Mouse (Mus musculus): ENCODE results near the gene Tbpl2. TPM values are rescaled to one million over a fixed set of nuclear protein-coding genes. Genes with fewer than 3 reads are reported as not detected.

Tbpl2 gene
- polyA plus RNA-seq, 1 experiment from 2014 or later, result not detected

DNA sequence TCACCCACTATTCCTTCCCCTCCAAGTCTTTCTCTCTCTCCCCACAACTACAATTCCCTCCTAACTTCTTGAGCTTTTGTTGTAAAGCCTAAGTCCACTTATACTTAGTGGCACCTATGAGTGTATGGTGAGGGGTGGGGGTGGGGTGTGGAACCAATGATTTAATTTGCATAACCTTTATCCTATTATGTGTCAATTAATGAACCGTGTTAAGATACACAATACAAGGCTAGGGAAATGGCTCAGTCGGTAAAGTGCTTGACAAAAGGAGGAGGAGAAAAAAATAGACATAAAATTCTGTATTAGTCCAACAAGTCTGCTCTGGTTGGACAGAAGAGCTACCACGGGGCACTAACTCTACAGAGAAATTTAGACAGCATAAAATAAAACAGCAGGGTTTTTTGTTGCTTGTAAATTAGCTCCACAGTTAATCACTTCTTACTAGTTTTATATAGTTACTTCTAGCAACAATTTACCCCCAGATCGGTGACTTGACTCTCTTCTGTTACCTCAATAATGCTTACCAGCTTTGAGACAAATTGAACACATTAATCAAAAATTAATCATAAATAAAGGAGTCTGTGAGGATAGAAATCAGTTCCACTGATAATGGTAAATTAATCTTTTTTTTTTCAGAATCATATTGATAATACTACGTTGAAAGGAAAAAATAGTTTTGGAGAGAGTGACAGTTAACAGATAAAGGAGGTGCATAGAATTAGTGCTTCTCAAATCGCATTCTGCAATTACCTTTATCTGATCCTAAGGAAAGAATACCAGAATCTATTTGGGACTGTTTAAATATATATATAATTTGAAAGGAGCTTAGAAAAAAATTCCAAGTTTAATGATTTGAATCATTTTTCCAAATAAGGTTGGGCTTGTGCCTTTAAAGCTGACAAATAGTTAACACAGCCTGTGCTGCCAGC lies 48.6 kb downstream of the Tbpl2 start:
- H3K4me1 ChIP-seq (ENCODE audit: control insufficient read depth, insufficient read depth, low read length), result 0 out of 2 replicates have a peak, but pooled peaks cover 2% of the 10 kb centered on the region
- no peaks in the 10 kb centered on the region for H3K9me3 ChIP-seq (replicated peaks; ENCODE audit: control insufficient read depth, low read length)
- peak overlapping the region; percentile 46 for H3K4me3 ChIP-seq (replicated peaks; ENCODE audit: low read length)
- H3K27me3 ChIP-seq (ENCODE audit: control insufficient read depth, insufficient read depth, low read length), result no peaks in the 10 kb centered on the region
- ATAC-seq (ENCODE audit: insufficient read depth, low FRiP score), result no peak
- 53% methylated on average over 6 of the region's 6 CpGs for WGBS
- H3K27ac ChIP-seq (ENCODE audit: low read length), result no peak overlapping the region
- peak overlapping the region; percentile 45 for H3K9ac ChIP-seq (ENCODE audit: low read length)
- H3K4me2 ChIP-seq (ENCODE audit: low read depth, low read length), result peak overlapping the region; percentile 58
- H3K36me3 ChIP-seq (ENCODE audit: control insufficient read depth, insufficient read depth, low read length), result no peaks in the 10 kb centered on the region

- Histone ChIP-seq H3K9ac (ENCODE audit: low read length) (no peak overlapping the region), H3K4me2 (ENCODE audit: low read depth, low read length) (no peak overlapping the region), H3K36me3 (ENCODE audit: control insufficient read depth, insufficient read depth, low read length) (no peaks in the 10 kb centered on the region), H3K4me3 (replicated peaks; ENCODE audit: low read length) (no peak overlapping the region), H3K9me3 (replicated peaks; ENCODE audit: control insufficient read depth, low read length) (no peaks in the 10 kb centered on the region), H3K27me3 (ENCODE audit: control insufficient read depth, insufficient read depth, low read length) (no peaks in the 10 kb centered on the region), H3K4me1 (ENCODE audit: control insufficient read depth, insufficient read depth, low read length) (no peaks in the 10 kb centered on the region), H3K27ac (ENCODE audit: low read length) (no peak overlapping the region)
- WGBS, result 78% methylated on average over 1 of the region's 1 CpGs
- ATAC-seq (ENCODE audit: insufficient read depth, low FRiP score), result no peak
These were observed 53.5 kb downstream of the Tbpl2 start for GRCm38 (mm10) chr2:24042901-24043300.

DNA sequence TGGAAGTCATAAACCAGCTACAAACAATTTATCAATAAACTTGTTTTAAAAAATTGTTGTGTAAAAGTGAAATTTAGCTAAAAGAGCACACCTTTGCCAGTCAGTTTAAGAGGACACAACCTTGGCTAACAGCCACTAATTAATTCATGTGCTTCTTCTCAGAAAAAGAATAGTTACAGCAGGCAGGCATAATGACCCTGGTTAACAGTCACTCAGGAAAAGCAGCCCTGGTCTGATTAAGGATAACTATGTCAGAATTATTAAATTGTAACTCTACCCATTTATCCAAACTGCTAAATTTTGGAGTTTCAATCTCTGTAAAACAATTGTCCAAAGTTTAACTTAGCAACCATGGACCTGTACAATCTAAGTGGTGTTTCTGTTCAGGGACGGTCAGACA lies 55.9 kb downstream of the Tbpl2 start:
- Histone ChIP-seq H3K36me3 (ENCODE audit: control insufficient read depth, insufficient read depth, low read length) (no peaks in the 10 kb centered on the region), H3K27me3 (ENCODE audit: control insufficient read depth, insufficient read depth, low read length) (no peaks in the 10 kb centered on the region), H3K4me3 (replicated peaks; ENCODE audit: low read length) (no peak overlapping the region), H3K9ac (ENCODE audit: low read length) (no peak overlapping the region), H3K4me1 (ENCODE audit: control insufficient read depth, insufficient read depth, low read length) (no peaks in the 10 kb centered on the region), H3K9me3 (replicated peaks; ENCODE audit: control insufficient read depth, low read length) (no peaks in the 10 kb centered on the region), H3K27ac (ENCODE audit: low read length) (no peak overlapping the region), H3K4me2 (ENCODE audit: low read depth, low read length) (no peak overlapping the region)
- WGBS, result 79% methylated on average over 1 of the region's 1 CpGs
- ATAC-seq (ENCODE audit: insufficient read depth, low FRiP score), result no peak

Other genes with a start within 250 kb of the Tbpl2 start
- gene Hnmt, start 47.2 kb downstream of the Tbpl2 start, polyA plus RNA-seq (2015; fragmentation: Nextera tagmentation; extraction: Ambion mirVana), result 1.9 and 2.8 TPM in 2 replicates
- gene Il1f8, start 56.6 kb upstream of the Tbpl2 start, polyA plus RNA-seq (2015; fragmentation: Nextera tagmentation; extraction: Ambion mirVana), result 0.10 and 0.62 TPM in 2 replicates
- gene Il1f9, start 89.9 kb upstream of the Tbpl2 start, polyA plus RNA-seq (2015; fragmentation: Nextera tagmentation; extraction: Ambion mirVana), result 0.40 and 0.49 TPM in 2 replicates
- 0.28 and 0.97 TPM in 2 replicates for gene Il1f6, start 118.8 kb upstream of the Tbpl2 start, polyA plus RNA-seq (2015; fragmentation: Nextera tagmentation; extraction: Ambion mirVana)
- gene Il1f5, start 180.4 kb upstream of the Tbpl2 start, polyA plus RNA-seq (2015; fragmentation: Nextera tagmentation; extraction: Ambion mirVana), result 0.15 TPM in 1 of 2 replicates, not detected in the other
- not detected in 2 replicates for gene Il1f10, start 194.6 kb upstream of the Tbpl2 start, polyA plus RNA-seq (2015; fragmentation: Nextera tagmentation; extraction: Ambion mirVana)
- 13.6 and 15.0 TPM in 2 replicates for gene Il1rn, start 240.3 kb upstream of the Tbpl2 start, polyA plus RNA-seq (2015; fragmentation: Nextera tagmentation; extraction: Ambion mirVana)

Data from stomach, embryonic 16.5 days (tissue).